Mouse (Mus musculus) megakaryocyte, adult 5-6 weeks (primary cell): ENCODE measurements at regions not wholly inside any gene's neighbourhood (a gene's known extent, or its start where the extent isn't known, plus 50 kb on each side); places are given as distances from the start of the nearest gene placed in this dataset.

Experiments
- ATAC-seq: 2 replicates; pipeline ENCODE4 v1.8.0; 2016; ENCODE audit warnings: mild to moderate bottlenecking, inconsistent platforms; ENCODE audit not compliant: poor library complexity, severe bottlenecking

DNA sequence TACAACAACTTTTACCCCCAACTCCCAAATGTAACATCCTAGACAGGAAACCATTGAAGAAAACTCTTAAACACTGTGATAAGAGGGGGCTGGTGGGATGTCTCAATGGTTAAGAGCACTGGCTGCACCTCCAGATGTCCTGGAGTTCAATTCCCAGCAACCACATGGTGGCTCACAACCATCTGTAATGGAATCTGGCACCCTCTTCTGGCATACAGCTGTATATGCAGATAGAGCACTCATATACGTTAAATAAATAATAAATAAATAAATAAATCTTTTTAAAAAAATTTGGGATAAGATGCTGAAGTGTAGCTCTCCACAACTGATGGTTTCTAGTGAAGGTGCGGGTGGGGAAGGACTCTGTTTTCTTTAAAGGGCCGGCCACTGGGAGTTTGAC, 69.3 kb downstream of the Kctd15 start:
- no peak for ATAC-seq

DNA sequence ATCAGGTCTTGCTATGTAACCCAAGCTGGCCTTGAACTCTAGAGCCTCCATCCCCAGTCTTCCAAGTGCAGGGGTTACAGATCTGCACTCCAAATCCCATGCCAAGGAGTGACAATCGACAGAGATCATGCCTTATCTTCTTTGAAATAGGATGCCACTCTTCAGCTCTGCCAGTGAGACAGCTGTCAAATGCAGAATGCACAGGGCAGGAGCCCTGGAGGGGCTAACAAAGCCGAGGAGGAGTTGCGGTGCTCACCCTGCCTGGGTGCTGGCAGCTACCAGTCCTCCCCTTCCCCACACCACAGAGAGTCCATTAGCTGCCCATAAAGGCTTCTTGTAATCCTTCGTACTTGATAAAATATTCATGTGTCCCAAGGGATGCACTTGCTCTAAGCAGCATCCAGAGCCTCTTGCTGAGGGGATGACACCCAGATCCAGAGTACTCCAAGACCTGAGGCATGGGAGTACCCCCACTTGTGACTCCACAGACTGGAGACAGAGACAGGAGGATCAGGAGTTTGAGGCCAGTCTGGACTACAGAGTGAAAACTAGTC, 71.1 kb downstream of the Kctd15 start:
- no peak for ATAC-seq

DNA sequence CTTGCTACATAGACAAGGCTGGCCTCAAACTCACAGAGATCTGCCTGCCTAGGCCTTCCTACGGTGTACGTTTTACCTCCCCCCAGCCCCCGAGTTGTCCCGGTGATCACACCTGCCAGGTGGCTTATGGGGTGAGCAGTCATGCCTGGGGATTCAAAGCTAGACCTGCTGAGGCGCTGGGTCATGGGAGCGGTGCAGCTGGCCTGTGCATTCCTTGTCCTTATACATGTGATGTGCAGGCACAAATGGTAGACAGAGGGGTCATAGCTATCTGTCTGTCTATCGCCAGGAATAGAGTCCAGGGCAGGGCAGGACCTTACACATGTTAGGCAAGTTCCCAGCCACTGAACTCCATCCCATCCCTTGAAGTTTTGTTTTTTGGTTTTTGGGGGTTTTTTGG, 71.7 kb downstream of the Kctd15 start:
- ATAC-seq = no peak

DNA sequence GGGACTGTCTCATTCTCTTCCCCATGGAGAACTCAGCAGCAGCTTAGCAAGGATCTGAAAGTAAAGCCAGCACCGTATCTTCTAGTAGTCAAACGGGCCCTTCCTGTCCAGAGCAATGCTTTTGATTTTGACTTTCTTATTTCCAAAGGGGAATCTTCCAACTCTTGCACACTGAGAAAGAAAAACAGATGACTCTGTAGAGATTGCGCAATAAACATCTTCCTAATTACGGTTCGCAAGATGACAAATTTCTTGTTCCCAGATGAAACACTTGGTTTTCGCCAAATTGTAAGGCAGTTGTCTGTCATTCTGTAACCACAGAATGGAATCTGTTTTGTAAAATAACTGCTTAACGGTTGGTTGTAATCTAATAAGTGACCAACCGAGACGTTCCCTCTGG, 75.7 kb downstream of the Kctd15 start:
- ATAC-seq = no peak

DNA sequence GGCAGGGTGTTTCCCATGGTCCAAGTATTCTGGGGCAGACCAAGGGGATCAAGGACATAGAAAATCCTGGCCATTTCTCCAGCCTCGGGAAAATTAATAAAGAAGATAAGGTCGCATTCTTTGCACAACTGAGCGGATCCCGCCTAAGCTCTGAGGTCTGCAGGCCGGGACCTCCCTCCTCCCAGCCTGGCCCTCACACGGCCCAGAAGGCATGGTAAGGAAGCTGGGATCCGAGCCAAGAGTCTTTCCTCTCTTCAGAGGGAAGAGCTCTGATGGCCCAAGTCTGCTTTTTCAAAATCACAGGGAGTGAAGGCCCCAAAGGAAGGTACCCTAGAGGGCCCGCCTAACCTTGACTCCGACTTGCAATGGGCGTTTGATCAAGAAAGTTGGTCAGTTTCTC, 85.2 kb downstream of the Kctd15 start:
- ATAC-seq = no peak

DNA sequence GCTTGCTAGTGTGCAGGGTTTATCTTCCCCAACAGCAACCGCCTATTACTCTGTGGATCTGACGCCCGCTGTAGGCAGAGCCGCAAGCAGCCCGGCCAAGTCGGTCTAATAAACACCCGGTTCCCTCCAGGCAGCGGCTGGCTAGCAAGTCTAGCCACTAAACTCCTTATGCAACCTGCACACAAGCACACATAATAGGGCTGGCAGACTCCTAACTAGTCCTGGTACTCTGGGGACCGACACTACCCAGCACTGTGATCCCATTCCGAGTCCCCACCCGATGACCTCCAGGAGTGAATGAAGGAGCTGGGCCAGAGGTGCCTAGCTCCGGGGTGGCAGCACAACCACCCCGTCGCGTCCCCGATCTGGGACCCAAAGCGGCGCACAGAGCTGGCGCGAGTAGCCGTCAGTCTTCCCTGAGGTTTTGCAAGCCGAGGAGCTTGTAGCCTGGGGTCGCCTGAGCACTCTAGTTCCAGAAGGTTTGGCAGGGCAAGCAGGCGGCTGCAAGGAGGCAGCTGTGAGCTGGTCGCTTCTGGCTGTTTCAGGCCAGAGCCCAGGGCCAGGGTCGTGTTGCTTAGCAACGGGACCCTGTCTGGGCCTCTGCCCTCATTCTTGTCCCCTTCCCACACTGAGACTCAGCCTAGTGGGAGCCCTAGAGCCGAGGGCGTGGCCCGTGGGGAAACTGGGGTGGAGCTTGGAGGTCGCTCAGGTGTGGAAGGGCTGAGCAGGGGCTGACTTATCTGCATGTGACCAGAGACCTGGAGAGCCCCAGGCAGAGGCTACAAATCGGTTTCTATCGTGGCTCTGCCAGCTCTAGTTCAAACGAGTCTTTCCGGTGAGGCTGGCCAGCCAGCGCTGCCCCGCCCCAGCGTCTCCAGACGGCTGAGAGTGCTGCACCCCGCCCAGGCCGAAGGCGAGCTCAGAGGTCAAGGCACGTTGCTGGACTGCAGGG, 86.1 kb downstream of the Kctd15 start:
- no peak for ATAC-seq

DNA sequence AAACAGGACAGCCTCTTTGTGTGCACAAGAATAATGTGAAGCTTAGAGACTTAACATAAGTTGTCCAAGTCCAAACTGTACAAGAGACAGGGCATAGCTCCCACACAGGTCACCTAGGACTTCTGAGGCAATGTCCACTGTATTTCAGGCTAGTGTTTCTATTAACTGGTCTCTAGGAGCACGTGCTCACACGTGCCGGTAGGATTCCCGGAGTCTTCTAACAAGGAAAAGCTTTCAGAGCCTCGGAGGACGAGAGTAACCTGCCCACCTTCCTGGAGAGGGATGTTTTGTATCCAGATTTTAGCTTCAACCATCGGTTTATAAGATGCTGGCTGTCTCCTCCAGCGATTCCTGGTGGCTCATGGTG, 86.8 kb downstream of the Kctd15 start:
- no peak for ATAC-seq

DNA sequence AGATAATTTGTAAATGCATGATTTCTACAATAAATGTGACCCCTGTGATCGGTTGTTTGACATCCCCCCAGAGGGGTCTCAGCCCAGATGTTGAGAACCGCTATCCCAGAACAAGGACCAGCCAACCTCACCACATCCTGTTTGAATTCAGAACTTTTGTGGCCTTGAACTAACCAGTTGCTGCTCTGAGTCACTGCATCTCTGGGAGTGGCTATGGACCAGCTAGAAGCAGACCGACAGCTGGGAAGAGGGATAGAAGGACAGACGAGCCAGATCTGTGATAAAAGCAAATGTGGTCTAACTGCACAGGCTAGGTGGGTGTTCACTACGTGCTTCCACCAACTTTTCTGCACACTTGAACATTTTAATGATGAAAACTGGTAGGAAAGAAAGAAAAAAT, 89.0 kb downstream of the Kctd15 start:
- ATAC-seq = no peak

DNA sequence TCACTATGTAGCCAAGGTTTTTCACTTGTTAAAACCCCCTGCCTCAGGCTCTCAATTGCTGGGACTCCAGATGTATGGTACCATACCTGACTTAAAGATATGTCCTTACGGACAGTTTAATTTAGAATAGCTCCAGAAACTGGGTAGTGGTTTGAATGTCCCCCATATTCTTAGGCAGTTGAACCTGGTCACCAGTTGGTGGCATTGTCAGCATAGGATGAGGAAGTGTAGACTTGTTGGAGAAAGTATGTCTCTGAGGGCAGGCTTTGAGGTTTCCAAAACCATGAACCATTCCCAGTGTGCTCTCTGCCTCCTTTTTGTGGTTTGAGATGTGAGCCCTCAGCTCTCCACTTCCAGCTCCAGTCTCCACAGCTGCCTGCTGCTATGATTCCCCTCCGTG, 94.4 kb downstream of the Kctd15 start:
- no peak for ATAC-seq

DNA sequence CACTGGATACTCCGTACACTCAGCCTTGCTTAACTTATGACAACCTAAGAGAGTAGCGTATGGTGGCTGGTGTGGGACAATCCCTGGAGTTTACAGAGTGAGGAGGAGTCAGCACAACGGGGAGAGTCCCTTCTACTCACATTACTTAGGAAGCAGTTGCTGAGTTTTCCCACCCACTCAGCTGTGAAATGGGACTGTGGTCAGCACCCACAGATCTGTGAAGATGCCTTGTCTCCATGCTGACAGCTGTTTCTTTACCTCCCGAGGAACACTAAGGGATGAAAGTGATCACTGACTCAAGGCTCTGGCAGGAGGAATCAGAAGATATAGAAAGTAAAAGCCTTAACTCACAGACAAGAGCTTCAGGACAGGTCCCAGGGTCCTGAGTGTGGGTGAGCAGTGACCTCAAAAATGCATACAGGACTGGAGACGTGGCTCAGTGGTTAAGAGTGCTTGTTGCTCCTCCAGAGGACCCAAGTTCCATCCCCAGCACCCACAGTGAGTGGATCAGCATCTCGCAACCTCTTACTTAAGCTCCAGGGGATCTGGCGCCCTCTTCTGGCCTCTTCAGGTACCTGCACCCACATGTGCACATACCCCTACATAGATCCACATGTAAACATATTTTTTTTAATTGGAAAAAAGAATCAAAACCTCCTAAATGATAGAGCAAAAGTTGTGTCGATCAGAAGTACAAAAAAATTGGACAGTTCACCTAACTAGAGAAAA, 97.8 kb downstream of the Kctd15 start:
- no peak for ATAC-seq

DNA sequence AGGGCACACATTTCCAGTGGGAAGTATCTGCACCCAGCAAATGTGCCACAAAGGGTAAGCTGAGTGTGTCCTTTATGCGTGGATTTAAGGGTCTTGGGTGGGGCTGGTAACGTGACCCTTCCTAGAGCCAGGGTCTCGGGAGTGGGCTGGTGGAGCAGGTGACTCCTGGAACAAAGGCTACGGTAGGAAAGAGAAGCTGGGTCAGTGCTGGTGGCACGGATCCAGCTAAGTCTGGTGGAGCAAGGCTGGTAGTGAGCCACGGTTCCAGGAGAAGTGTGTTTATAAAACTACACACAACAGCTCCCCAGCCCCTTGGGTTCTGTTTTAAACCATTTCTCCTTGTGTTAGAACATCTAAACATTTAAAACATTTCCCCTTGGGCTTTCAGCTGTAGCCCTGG, 101.3 kb downstream of the Kctd15 start:
- ATAC-seq = no peak

DNA sequence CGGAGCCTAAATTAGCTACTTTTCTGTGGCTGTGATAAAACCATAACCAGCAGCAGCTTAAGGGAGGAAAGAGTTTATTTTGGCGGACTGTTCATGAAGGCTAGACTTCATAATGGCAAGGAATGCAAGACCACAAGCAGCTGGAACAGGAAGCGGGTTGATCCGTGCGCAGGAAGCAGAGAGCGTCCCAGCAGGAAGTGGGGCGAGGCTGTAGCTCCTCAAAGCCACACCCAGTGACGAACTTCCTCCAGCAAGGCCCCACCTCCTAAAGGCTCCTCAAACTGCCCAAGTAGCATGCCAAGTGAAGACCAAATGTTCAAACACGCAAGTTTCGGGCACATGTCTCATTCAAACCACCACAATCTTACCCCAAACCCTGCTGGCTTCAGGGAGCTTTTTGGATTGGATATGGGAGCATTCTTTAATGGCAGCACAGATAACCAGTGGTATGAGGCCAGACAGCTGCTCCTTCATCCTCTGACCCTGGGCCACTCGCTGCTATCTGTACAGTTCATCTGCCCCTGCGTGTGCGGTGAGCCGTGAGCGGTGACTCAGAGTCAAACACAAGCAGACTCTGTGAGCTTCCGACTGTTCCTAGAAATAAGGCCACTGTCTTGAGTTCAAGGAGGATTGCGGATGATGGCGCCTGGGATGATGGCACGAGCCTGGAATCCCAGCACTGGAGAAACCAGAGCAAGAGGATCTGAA, 109.8 kb downstream of the Kctd15 start:
- no peak for ATAC-seq

DNA sequence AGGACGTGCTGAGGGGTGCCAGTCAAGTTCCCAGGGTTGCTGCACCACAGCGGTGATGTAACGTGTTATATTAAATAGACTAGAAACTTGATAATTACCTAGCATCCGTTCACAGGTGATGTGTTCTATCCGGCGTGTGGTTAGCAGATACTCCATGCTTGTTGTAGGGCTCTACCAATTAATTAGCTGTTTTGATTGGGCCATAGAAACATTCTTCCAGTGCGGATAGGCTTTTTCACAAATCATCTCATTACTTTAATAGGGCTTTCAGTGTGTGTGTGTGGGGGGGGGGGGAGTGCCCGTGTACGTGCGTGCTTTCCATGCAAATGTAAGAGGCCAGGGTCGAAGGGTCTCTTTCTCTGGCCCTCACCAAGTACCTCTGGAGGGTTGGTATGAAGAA, 110.6 kb downstream of the Kctd15 start:
- no peak for ATAC-seq

DNA sequence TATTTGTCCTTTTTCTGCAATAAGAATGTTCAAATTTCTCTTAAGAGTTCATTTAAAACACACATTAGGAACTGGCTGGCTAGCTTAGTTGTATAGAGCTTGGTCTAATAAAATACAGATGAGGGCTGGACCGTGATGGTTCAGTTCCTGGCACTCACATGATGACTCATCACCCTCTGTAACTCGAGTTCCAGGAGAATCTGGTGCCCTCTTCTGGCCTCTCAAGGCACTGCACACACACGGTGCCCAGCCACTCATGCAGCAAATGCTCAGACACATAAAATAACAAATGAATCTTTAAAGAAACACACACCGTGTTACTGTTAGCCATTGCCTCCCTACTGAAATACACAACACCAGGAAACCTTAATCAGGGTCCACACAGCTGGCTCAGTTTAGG, 114.6 kb downstream of the Kctd15 start:
- ATAC-seq = no peak

DNA sequence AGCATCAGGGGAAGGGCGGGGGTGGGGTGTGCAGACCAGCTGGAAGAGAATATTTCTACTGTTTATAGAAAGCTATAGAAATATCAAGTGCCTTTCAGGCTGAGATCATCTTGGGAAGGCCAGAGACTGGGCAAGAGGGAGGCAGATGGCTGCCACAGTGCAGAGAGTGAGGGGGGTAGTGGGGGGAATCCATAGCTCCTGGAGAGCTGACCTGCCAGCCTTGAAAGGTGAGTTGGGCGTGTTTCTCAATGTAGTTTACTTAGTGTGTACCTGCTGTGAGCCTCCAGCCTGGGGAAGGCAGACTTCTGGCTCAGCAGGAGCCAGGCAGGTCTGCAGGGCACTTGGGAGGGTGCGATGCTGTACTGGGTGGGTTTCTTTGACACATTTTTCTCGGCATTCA, 115.5 kb downstream of the Kctd15 start:
- ATAC-seq = no peak

DNA sequence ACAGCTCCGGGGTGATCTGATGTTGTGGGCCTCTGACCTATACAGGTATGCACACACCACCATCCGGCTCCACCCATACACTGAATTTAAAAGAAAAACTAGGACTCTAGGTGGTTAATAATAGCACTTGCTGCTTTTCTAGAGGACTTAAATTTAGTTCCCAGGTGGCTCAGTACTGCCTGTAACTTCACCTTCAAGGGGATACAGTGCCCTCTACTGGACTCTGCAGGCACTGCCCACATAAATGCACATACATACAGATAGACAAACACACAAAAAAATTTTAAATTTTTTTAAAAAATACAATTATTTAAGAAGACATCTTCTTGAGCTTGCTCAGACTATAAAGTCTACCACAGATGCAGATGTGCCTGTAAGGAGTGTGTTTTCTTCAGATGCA, 116.7 kb downstream of the Kctd15 start:
- ATAC-seq = no peak

DNA sequence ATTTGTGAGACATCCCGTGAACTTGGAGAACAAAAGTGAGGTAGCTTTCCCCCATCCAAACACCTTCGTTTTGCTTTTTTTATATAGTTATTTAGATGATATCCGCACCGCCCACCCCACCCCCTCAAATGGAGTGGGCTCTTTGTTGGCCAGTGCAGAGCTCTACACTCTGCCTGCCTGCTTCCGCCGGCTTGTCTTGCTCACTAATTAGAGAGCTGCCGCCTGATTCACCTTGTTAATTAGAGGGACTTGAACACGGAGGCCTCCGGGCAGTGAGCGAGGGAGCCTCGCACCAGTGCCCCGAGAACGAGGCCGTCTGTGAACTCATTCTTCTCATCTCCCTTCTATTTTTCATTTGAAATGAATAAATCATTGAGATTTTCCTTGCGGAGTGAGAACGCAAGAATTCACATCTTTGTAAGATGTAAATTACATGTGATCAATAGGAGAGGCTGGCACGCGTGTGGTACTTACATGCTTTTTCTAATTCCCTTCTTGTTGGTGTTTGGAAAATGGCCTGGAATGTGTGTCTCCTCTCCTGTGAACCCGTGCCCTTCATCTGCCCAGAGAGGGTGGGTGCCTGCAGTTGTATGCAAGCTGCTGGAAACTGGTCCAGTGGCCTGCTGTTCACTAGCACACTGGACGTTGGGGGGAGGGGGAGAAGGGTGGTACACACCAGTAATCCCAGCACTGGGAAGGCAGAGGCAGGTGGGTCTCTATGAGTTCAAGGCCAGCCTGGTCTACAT, 118.0 kb downstream of the Kctd15 start:
- no peak for ATAC-seq

DNA sequence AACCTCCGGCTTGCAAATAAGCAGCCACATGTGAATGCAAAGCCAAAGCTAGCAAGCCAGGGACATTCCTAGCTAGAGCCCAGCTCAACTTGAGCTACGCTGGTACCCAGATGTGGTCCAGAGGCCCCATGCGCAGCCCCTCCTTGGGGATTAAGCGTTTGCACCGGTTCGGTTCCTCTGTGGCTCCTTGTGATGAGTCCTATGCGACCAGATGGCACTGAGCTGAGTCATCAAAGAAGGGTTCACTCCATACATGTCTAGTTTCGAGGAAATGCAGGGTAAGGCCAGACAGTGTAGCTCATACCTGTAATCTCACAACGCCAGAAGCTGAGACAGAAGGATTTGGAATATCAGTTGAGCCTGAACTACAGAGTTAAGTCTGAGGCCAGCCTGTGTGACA, 119.4 kb downstream of the Kctd15 start:
- ATAC-seq = no peak

DNA sequence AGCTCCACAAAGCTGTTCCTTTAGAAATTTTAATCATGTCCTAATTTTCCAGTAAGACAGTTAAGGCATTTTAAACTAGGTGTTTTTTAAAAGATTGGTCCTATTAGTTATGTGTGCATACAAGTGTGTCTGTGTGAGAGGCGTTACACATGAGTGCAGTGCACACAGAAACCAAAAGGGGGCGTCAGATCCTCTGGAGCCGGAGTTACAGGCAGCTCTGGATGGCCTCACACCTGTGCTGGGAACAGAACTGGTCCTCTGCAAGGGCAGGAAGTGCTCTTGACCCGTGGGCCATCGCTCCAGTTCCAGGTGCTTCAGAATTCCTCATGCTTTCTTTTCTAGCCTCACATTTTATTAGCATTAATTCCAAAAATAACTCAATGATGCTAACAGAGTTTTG, 122.3 kb downstream of the Kctd15 start:
- ATAC-seq = no peak

DNA sequence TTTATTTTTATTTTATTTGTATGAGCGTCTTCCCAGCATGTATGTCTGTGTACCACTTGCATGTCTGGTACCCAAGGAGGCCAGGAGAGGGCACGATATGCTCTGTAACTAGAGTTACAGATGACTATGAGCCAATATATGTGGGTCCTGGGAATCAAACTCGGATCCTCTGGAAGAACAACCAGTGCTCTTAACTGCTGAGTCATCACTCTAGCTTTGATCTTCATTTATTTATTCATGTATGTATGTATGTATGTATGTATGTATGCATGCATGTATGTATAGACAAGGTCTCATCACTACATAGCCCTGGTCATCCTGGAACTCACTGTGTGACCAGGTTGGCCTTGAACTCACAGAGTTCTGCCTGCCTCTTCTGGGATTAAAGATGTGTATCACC, 124.9 kb downstream of the Kctd15 start:
- no peak for ATAC-seq

DNA sequence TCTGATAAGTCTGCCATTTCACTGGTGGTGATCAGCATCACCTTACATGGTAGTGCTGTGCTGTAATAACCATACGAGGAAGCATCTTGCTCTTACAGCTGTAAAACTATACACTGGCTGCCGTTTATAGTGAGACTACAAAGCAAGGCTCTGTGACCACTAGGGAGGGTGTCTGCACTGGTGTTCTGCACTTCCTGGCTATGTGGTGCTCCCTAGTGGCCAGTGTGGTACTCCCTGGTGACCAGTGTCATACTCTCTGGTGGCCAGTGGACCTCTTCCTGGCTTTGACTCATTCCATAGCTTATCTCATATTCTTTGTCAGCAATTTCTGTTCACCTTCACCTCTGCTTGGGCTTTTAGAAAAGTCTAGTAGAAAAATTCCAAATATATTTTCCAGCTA, 114.7 kb upstream of the Lsm14a start:
- ATAC-seq = no peak
